Mouse (Mus musculus) lung, embryonic 14.5 days (tissue): ENCODE results near the gene Fgfr2. TPM values are rescaled to one million over a fixed set of nuclear protein-coding genes. Genes with fewer than 3 reads are reported as not detected.

ENCODE experiments used
- ATAC-seq: fragments of 200-750 bp; cut with Nextera tagmentation; 2 replicates; pipeline ENCODE4 v1.8.0; 2017; ENCODE audit warnings: mild to moderate bottlenecking, moderate TSS enrichment, moderate library complexity; ENCODE audit not compliant: insufficient read depth
- DNase-seq: peaks from one replicate; pipeline ENCODE4 v3.0.0-alpha.2; 2015
- H3K27ac ChIP-seq: fragments of 300-500 bp; sonication (generic); 2 replicates; pipeline ENCODE4 v1.5.1; 2014; ENCODE audit warnings: low read depth, mild to moderate bottlenecking, moderate library complexity
- H3K27me3 ChIP-seq: fragments of 300-500 bp; sonication (generic); 2 replicates; pipeline ENCODE4 v1.6.1; 2014; ENCODE audit warnings: low read length, control low read depth; ENCODE audit not compliant: insufficient read depth
- H3K36me3 ChIP-seq: fragments of 300-500 bp; sonication (generic); 2 replicates; pipeline ENCODE4 v1.6.1; 2014; ENCODE audit warnings: control low read depth; ENCODE audit not compliant: insufficient read depth
- H3K4me1 ChIP-seq: fragments of 300-500 bp; sonication (generic); 2 replicates; pipeline ENCODE4 v1.6.1; 2014; ENCODE audit warnings: antibody characterized with exemption, control low read depth; ENCODE audit not compliant: insufficient read depth
- H3K4me2 ChIP-seq: fragments of 300-500 bp; sonication (generic); 2 replicates; pipeline ENCODE4 v1.6.1; 2014; ENCODE audit warnings: mild to moderate bottlenecking
- H3K4me3 ChIP-seq: fragments of 300-500 bp; sonication (generic); 2 replicates; pipeline ENCODE4 v1.5.1; 2014; ENCODE audit warnings: low read depth, low read length
- H3K9ac ChIP-seq: fragments of 300-500 bp; sonication (generic); 2 replicates; pipeline ENCODE4 v1.6.1; 2014
- H3K9me3 ChIP-seq: fragments of 300-500 bp; sonication (generic); 2 replicates; pipeline ENCODE4 v1.6.1; 2016; ENCODE audit warnings: low read depth, low read length, control low read depth
- CTCF ChIP-seq: IDR thresholded peaks from 2 replicates; pipeline ENCODE4 v1.5.1; 2016; ENCODE audit warnings: antibody characterized with exemption, low read depth
- WGBS: fragments of 180-500 bp; shearing (Covaris S2); extraction: QIAGEN DNeasy Blood & Tissue Kit; methylation state at CpG from one replicate; pipeline ENCODE4 v1.1.7; 2014; 5-methylcytosine and 5-hydroxymethylcytosine counted together
- polyA plus RNA-seq: library from polyadenylated mRNA; unstranded; fragments of >200 nt; fragmentation: Nextera tagmentation; extraction: Ambion mirVana; gene quantifications from 2 replicates; pipeline ENCODE4 v1.2.1, GENCODE M21; 2014

Gene Fgfr2
- polyA plus RNA-seq, 1 experiment from 2014 or later, result 179 TPM

GRCm38 (mm10) chr7:132700107-132700506, 423.0 kb downstream of the Fgfr2 start:
- H3K4me3 ChIP-seq, result no peak overlapping the region
- H3K4me2 ChIP-seq, result no peak overlapping the region
- H3K36me3 ChIP-seq, result no peaks in the 10 kb centered on the region
- H3K27me3 ChIP-seq, result no peaks in the 10 kb centered on the region
- WGBS, result 74% methylated on average over 4 of the region's 4 CpGs
- no peak overlapping the region for H3K27ac ChIP-seq
- DNase-seq (no peak), ATAC-seq (no peak)
- H3K9ac ChIP-seq, result no peak overlapping the region
- H3K4me1 ChIP-seq, result no peaks in the 10 kb centered on the region
- H3K9me3 ChIP-seq, result no peaks in the 10 kb centered on the region
- no peak for TF ChIP-seq CTCF

- no peaks in the 10 kb centered on the region for H3K4me1 ChIP-seq
- H3K36me3 ChIP-seq, result no peaks in the 10 kb centered on the region
- no peak overlapping the region for H3K9ac ChIP-seq
Measured at GRCm38 (mm10) chr7:132699639-132700038, 423.5 kb downstream of the Fgfr2 start.

GRCm38 (mm10) chr7:132699165-132699564, 424.0 kb downstream of the Fgfr2 start:
- 66% methylated on average over 4 of the region's 4 CpGs for WGBS
- ATAC-seq (no peak), DNase-seq (no peak)
- TF ChIP-seq CTCF, result no peak
- Histone ChIP-seq H3K9me3 (no peaks in the 10 kb centered on the region), H3K27ac (no peak overlapping the region), H3K4me1 (no peaks in the 10 kb centered on the region), H3K27me3 (no peaks in the 10 kb centered on the region), H3K4me3 (no peak overlapping the region), H3K36me3 (no peaks in the 10 kb centered on the region), H3K4me2 (no peak overlapping the region), H3K9ac (no peak overlapping the region)

More at GRCm38 (mm10) chr7:132699639-132700038, 423.5 kb downstream of the Fgfr2 start:
- DNase-seq, result no peak
- Histone ChIP-seq H3K9me3 (no peaks in the 10 kb centered on the region), H3K27me3 (no peaks in the 10 kb centered on the region), H3K4me2 (no peak overlapping the region), H3K27ac (no peak overlapping the region), H3K4me3 (no peak overlapping the region)
- ATAC-seq, result no peak
- TF ChIP-seq CTCF, result no peak

GRCm38 (mm10) chr7:132698737-132699136, 424.4 kb downstream of the Fgfr2 start:
- no peaks in the 10 kb centered on the region for H3K36me3 ChIP-seq
- H3K9ac ChIP-seq, result no peak overlapping the region
- H3K4me3 ChIP-seq, result no peak overlapping the region
- no peak overlapping the region for H3K4me2 ChIP-seq
- WGBS, result 61% methylated on average over 4 of the region's 4 CpGs
- no peak for DNase-seq
- H3K27me3 ChIP-seq, result no peaks in the 10 kb centered on the region
- no peaks in the 10 kb centered on the region for H3K4me1 ChIP-seq
- no peaks in the 10 kb centered on the region for H3K9me3 ChIP-seq
- ATAC-seq, result no peak
- no peak overlapping the region for H3K27ac ChIP-seq
- TF ChIP-seq CTCF, result no peak

- H3K9ac ChIP-seq, result no peak overlapping the region
- no peaks in the 10 kb centered on the region for H3K36me3 ChIP-seq
- no peak for ATAC-seq
- H3K4me1 ChIP-seq, result no peaks in the 10 kb centered on the region
- WGBS, result 72% methylated on average over 8 of the region's 8 CpGs
- no peak overlapping the region for H3K27ac ChIP-seq
- no peak overlapping the region for H3K4me2 ChIP-seq
- no peaks in the 10 kb centered on the region for H3K9me3 ChIP-seq
- no peak overlapping the region for H3K4me3 ChIP-seq
- TF ChIP-seq CTCF, result no peak
- no peak for DNase-seq
- H3K27me3 ChIP-seq, result no peaks in the 10 kb centered on the region
Measured at GRCm38 (mm10) chr7:132697258-132697796, 425.8 kb downstream of the Fgfr2 start.

- no peak overlapping the region for H3K4me2 ChIP-seq
- H3K9ac ChIP-seq, result no peak overlapping the region
- TF ChIP-seq CTCF, result no peak
- no peaks in the 10 kb centered on the region for H3K36me3 ChIP-seq
- H3K4me1 ChIP-seq, result peaks cover 10% of the 10 kb centered on the region; the same call in 1 of the 2 replicates
- no peak for DNase-seq
- no peak overlapping the region for H3K27ac ChIP-seq
- no peaks in the 10 kb centered on the region for H3K9me3 ChIP-seq
- ATAC-seq, result no peak
- no peak overlapping the region for H3K4me3 ChIP-seq
- WGBS, result 85% methylated on average over 2 of the region's 2 CpGs
- H3K27me3 ChIP-seq, result no peaks in the 10 kb centered on the region
Measured at GRCm38 (mm10) chr7:132693561-132693960, 429.6 kb downstream of the Fgfr2 start.

GRCm38 (mm10) chr7:132692719-132693118, 430.4 kb downstream of the Fgfr2 start:
- Histone ChIP-seq H3K4me2 (no peak overlapping the region), H3K4me3 (no peak overlapping the region), H3K36me3 (no peaks in the 10 kb centered on the region), H3K4me1 (peaks cover 19% of the 10 kb centered on the region), H3K27ac (no peak overlapping the region), H3K9me3 (no peaks in the 10 kb centered on the region), H3K9ac (no peak overlapping the region), H3K27me3 (no peaks in the 10 kb centered on the region)
- no peak for TF ChIP-seq CTCF
- no peak for ATAC-seq
- WGBS, result 76% methylated on average over 9 of the region's 9 CpGs
- DNase-seq, result no peak
